16 mouse cellular contexts compared by ENCODE assay signal in genomic region chr1:119537651-119538050, GRCm38 (mm10).
"Had no signal": no experiment of that assay in that cellular context is flagged by ENCODE, and none has a peak within 500 bp of the region (broad histone marks: within the 10 kb centered on the region; RNA-seq: fewer than 3 reads in every experiment).

No protein-coding gene starts in this region.

- H3K27ac ChIP-seq: layer of hippocampus, adult 2 months; liver, embryonic 13.5 days; midbrain, embryonic 12.5 days; midbrain, embryonic 15.5 days; neural tube, embryonic 13.5 days had no signal

- H3K4me1 ChIP-seq: liver, embryonic 13.5 days; midbrain, embryonic 15.5 days; neural tube, embryonic 13.5 days had no signal

- H3K4me3 ChIP-seq: layer of hippocampus, adult 2 months; liver, embryonic 13.5 days; midbrain, embryonic 12.5 days; midbrain, embryonic 15.5 days; neural tube, embryonic 13.5 days had no signal

- ATAC-seq: midbrain, embryonic 15.5 days had no signal

- DNase-seq: kidney, adult 18-20 months; kidney, adult 9 months; kidney, postnatal 14 days; layer of hippocampus, adult 9-11 months; liver, embryonic 13.5 days; lung, adult 2 months; lung, postnatal 14 days; lung, postnatal 4 days; retina, postnatal 1 day; right cerebral cortex, postnatal 25 days; spleen, adult 18-20 months; thymus, postnatal 25 days had no signal

- H3K9ac ChIP-seq: liver, embryonic 13.5 days; midbrain, embryonic 12.5 days; midbrain, embryonic 15.5 days; neural tube, embryonic 13.5 days had no signal

- H3K4me2 ChIP-seq: liver, embryonic 13.5 days; midbrain, embryonic 12.5 days; midbrain, embryonic 15.5 days; neural tube, embryonic 13.5 days had no signal

- H3K9me3 ChIP-seq: liver, embryonic 13.5 days; midbrain, embryonic 12.5 days; midbrain, embryonic 15.5 days; neural tube, embryonic 13.5 days had no signal

- H3K36me3 ChIP-seq: liver, embryonic 13.5 days; midbrain, embryonic 15.5 days had no signal

- H3K27me3 ChIP-seq: liver, embryonic 13.5 days; midbrain, embryonic 12.5 days; midbrain, embryonic 15.5 days; neural tube, embryonic 13.5 days had no signal
